Mouse (Mus musculus): Measurements from ENCODE around the gene Lgals2. TPM values are rescaled to one million over a fixed set of nuclear protein-coding genes. Genes with fewer than 3 reads are reported as not detected.

The Lgals2 gene
- polyA plus RNA-seq, 1 experiment = 6.0 TPM

- Histone ChIP-seq H3K4me1 (ENCODE audit: control insufficient read depth, insufficient read depth, low read length) (peaks cover 29% of the 10 kb centered on the region), H3K4me3 (replicated peaks; ENCODE audit: extremely low read depth, low read depth, low read length) (no peak overlapping the region)
- no peak for DNase-seq
- TF ChIP-seq CTCF (IDR thresholded peaks at IDR 0.05; ENCODE audit: insufficient read depth, low read length) (no peak), POLR2A (IDR thresholded peaks at IDR 0.05; ENCODE audit: borderline replicate concordance, extremely low read depth, low read depth, low read length) (no peak)
- WGBS = 32% methylated on average over 2 of the region's 2 CpGs
Measured at GRCm38 (mm10) chr15:78839744-78840143, 15.6 kb downstream of the Lgals2 start.

DNA sequence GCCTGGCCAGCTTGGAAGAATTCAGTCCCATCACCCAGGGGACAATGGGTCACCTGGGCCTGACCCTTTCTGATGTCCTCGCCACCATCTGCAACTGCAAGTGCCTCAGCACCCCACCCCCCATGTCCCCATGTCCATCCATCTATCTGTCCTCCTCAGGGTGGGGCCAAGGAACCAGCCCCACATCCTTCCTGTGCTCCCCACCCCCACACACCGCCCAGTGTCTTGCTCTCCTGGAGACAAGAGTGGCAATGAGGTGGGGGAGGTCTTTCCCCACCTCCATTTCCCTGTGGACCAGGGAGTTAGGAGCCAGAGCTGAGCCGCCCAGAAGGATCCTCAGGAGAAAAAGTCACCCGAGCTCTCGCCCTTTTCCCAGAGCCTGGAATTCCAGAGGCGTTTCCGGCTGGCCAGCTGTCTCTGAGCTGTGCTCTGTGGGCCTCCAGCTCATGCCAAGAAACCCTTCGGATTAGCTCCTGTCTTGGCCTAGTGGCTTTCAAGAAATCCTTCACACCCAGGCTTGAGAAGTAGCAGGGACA lies 19.2 kb downstream of the Lgals2 start:
- peaks cover 46% of the 10 kb centered on the region for H3K4me1 ChIP-seq (ENCODE audit: control insufficient read depth, insufficient read depth, low read length)
- WGBS = 30% methylated on average over 8 of the region's 8 CpGs
- H3K4me3 ChIP-seq (replicated peaks; ENCODE audit: extremely low read depth, low read depth, low read length) = no peak overlapping the region
- DNase-seq = peak; percentile 52
- TF ChIP-seq POLR2A (IDR thresholded peaks at IDR 0.05; ENCODE audit: borderline replicate concordance, extremely low read depth, low read depth, low read length) = no peak
- TF ChIP-seq CTCF (IDR thresholded peaks at IDR 0.05; ENCODE audit: insufficient read depth, low read length) = no peak

- TF ChIP-seq CTCF (IDR thresholded peaks at IDR 0.05; ENCODE audit: insufficient read depth, low read length) (no peak), POLR2A (IDR thresholded peaks at IDR 0.05; ENCODE audit: borderline replicate concordance, extremely low read depth, low read depth, low read length) (peak; percentile 46; the same call in 1 of the 2 replicates)
Measured at GRCm38 (mm10) chr15:78835200-78836085, 19.9 kb downstream of the Lgals2 start.

GRCm38 (mm10) chr15:78834233-78835005 lies 20.9 kb downstream of the Lgals2 start:
- DNase-seq = no peak
- TF ChIP-seq CTCF (IDR thresholded peaks at IDR 0.05; ENCODE audit: insufficient read depth, low read length) (no peak), POLR2A (IDR thresholded peaks at IDR 0.05; ENCODE audit: borderline replicate concordance, extremely low read depth, low read depth, low read length) (no peak)
- no peak overlapping the region for H3K4me3 ChIP-seq (replicated peaks; ENCODE audit: extremely low read depth, low read depth, low read length)
- WGBS = 23% methylated on average over 8 of the region's 10 CpGs
- H3K4me1 ChIP-seq (ENCODE audit: control insufficient read depth, insufficient read depth, low read length) = peaks cover 42% of the 10 kb centered on the region

More at GRCm38 (mm10) chr15:78835200-78836085, 19.9 kb downstream of the Lgals2 start:
- WGBS = 17% methylated on average over 12 of the region's 12 CpGs
- no peak overlapping the region for H3K4me3 ChIP-seq (replicated peaks; ENCODE audit: extremely low read depth, low read depth, low read length)
- peaks cover 45% of the 10 kb centered on the region for H3K4me1 ChIP-seq (ENCODE audit: control insufficient read depth, insufficient read depth, low read length)
- peak; percentile 44 for DNase-seq

DNA sequence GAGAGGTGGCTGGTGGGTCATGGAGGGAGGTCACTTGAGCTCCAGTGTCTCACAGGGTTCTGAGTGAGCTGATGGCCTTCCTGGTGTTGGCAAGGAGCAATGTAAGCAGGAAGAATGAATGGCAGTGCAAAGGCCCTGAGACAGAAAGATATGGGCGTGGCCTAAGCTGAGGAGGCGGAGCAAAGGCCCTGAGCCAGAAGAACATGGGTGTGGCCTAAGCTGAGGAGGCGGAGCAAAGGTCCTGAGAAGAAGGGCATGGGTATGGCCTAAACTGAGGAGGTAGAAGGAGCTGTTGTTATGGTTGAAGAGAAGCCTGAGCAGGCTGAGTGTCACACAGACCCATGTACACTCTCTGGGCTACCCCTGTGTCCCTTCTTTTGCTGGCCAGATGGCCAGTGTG lies 21.7 kb downstream of the Lgals2 start:
- WGBS = 79% methylated on average over 3 of the region's 3 CpGs
- DNase-seq = no peak
- H3K4me1 ChIP-seq (ENCODE audit: control insufficient read depth, insufficient read depth, low read length) = peaks cover 43% of the 10 kb centered on the region
- TF ChIP-seq POLR2A (IDR thresholded peaks at IDR 0.05; ENCODE audit: borderline replicate concordance, extremely low read depth, low read depth, low read length) (no peak), CTCF (IDR thresholded peaks at IDR 0.05; ENCODE audit: insufficient read depth, low read length) (no peak)
- no peak overlapping the region for H3K4me3 ChIP-seq (replicated peaks; ENCODE audit: extremely low read depth, low read depth, low read length)

GRCm38 (mm10) chr15:78832701-78833123 lies 22.6 kb downstream of the Lgals2 start:
- Histone ChIP-seq H3K4me1 (ENCODE audit: control insufficient read depth, insufficient read depth, low read length) (peaks cover 46% of the 10 kb centered on the region), H3K4me3 (replicated peaks; ENCODE audit: extremely low read depth, low read depth, low read length) (no peak overlapping the region)
- WGBS = 32% methylated on average over 14 of the region's 14 CpGs
- no peak for TF ChIP-seq CTCF (IDR thresholded peaks at IDR 0.05; ENCODE audit: insufficient read depth, low read length)
- TF ChIP-seq POLR2A (IDR thresholded peaks at IDR 0.05; ENCODE audit: borderline replicate concordance, extremely low read depth, low read depth, low read length) = 0 out of 2 replicates have a peak, but pooled peaks have one; percentile 34
- peak; percentile 67 for DNase-seq

GRCm38 (mm10) chr15:78831720-78832657 lies 23.3 kb downstream of the Lgals2 start:
- Histone ChIP-seq H3K4me1 (ENCODE audit: control insufficient read depth, insufficient read depth, low read length) (peaks cover 46% of the 10 kb centered on the region), H3K4me3 (replicated peaks; ENCODE audit: extremely low read depth, low read depth, low read length) (peak overlapping the region; percentile 41)
- 47% methylated on average over 19 of the region's 19 CpGs for WGBS
- no peak for TF ChIP-seq CTCF (IDR thresholded peaks at IDR 0.05; ENCODE audit: insufficient read depth, low read length)
- peak; percentile 66; the same call in 1 of the 2 replicates for TF ChIP-seq POLR2A (IDR thresholded peaks at IDR 0.05; ENCODE audit: borderline replicate concordance, extremely low read depth, low read depth, low read length)
- no peak for DNase-seq

Measured in lung, adult 2 months (tissue).